Mouse (Mus musculus) bone marrow, adult 2 months (tissue): ENCODE results near the gene Gp2.

ENCODE experiments used
- CTCF ChIP-seq: fragments of 200-500 bp; IDR thresholded peaks from 2 replicates; pipeline ENCODE4 v1.5.1; 2011; ENCODE audit warnings: low read length, control low read depth; ENCODE audit not compliant: control insufficient read depth, insufficient read depth
- POLR2A ChIP-seq: fragments of 200-500 bp; IDR thresholded peaks from 2 replicates; pipeline ENCODE4 v1.6.1; 2011; ENCODE audit warnings: low read depth, mild to moderate bottlenecking, control low read depth, low read length, borderline replicate concordance; ENCODE audit not compliant: control insufficient read depth

- no peak for TF ChIP-seq CTCF
- TF ChIP-seq POLR2A: no peak
These were observed 38.4 kb downstream of the Gp2 start for GRCm38 (mm10) chr7:119420730-119421129.
